Mouse (Mus musculus) hindbrain, embryonic 16.5 days (tissue): Measurements from ENCODE around the gene Odf2. TPM values are rescaled to one million over a fixed set of nuclear protein-coding genes. Genes with fewer than 3 reads are reported as not detected.

Experiments used
- ATAC-seq: fragments of 200-750 bp; cut with Nextera tagmentation; 2 replicates; pipeline ENCODE4 v1.8.0; 2017; ENCODE audit warnings: moderate TSS enrichment, moderate library complexity
- H3K27ac ChIP-seq: fragments of 300-500 bp; sonication (generic); 2 replicates; pipeline ENCODE4 v1.5.1; 2014; ENCODE audit warnings: low read depth, mild to moderate bottlenecking, control low read depth, low read length, moderate library complexity
- H3K27me3 ChIP-seq: fragments of 300-500 bp; sonication (generic); replicated peaks from 2 replicates; pipeline ENCODE4 v1.6.1; 2014; ENCODE audit warnings: low read length; ENCODE audit not compliant: control insufficient read depth, insufficient read depth
- H3K36me3 ChIP-seq: fragments of 300-500 bp; sonication (generic); 2 replicates; pipeline ENCODE4 v1.6.1; 2014; ENCODE audit warnings: mild to moderate bottlenecking, low read length, moderate library complexity, mixed read lengths; ENCODE audit not compliant: control insufficient read depth, insufficient read depth
- H3K4me1 ChIP-seq: fragments of 300-500 bp; sonication (generic); 2 replicates; pipeline ENCODE4 v1.6.1; 2014; ENCODE audit warnings: low read depth, low read length; ENCODE audit not compliant: control insufficient read depth, insufficient read depth
- H3K4me2 ChIP-seq: fragments of 300-500 bp; sonication (generic); 2 replicates; pipeline ENCODE4 v1.6.1; 2014; ENCODE audit warnings: mild to moderate bottlenecking, low read length, control low read depth, moderate library complexity
- H3K4me3 ChIP-seq: fragments of 300-500 bp; sonication (generic); 2 replicates; pipeline ENCODE4 v1.5.1; 2014; ENCODE audit warnings: mild to moderate bottlenecking, low read length, control low read depth, moderate library complexity
- H3K9ac ChIP-seq: fragments of 300-500 bp; sonication (generic); 2 replicates; pipeline ENCODE4 v1.6.1; 2014; ENCODE audit warnings: low read depth, mild to moderate bottlenecking, control low read depth, low read length, moderate library complexity
- H3K9me3 ChIP-seq: fragments of 300-500 bp; sonication (generic); 2 replicates; pipeline ENCODE4 v1.6.1; 2014; ENCODE audit warnings: mild to moderate bottlenecking, low read length, moderate library complexity; ENCODE audit not compliant: control insufficient read depth
- WGBS: fragments of 180-500 bp; shearing (Covaris S2); extraction: QIAGEN DNeasy Blood & Tissue Kit; methylation state at CpG from one replicate; pipeline ENCODE4 v1.1.7; 2014; 5-methylcytosine and 5-hydroxymethylcytosine counted together
- polyA plus RNA-seq: library from polyadenylated mRNA; unstranded; fragments of >200 nt; fragmentation: Nextera tagmentation; extraction: Ambion mirVana; gene quantifications from 2 replicates; pipeline ENCODE4 v1.2.1, GENCODE M21; 2015

Odf2 gene
- polyA plus RNA-seq, 1 experiment from 2014 or later, result 61.2 TPM

DNA sequence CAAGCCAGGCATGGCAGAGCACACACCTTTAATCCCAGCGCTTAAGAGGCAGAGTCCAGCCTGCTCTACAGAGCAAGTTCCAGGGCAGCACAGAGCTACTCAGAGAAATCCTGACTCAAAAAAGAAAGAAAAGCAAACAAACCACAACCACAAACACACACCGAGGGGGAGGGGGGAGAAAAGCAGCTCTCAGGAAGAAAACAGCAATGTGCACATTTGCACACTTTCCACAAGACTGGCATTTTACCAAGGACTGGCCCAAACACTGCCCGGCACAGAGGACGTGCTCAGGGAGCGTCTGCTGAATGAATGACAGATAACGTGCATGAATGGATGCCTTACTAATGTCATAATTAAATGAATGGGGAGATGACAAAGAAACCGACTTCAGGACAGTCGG, 40.0 kb upstream of the Odf2 start:
- Histone ChIP-seq H3K27me3 (no peaks in the 10 kb centered on the region), H3K4me2 (no peak overlapping the region), H3K9me3 (no peaks in the 10 kb centered on the region), H3K4me3 (no peak overlapping the region), H3K36me3 (no peaks in the 10 kb centered on the region), H3K27ac (no peak overlapping the region), H3K9ac (no peak overlapping the region), H3K4me1 (peaks cover 32% of the 10 kb centered on the region)
- ATAC-seq, result no peak
- WGBS, result 31% methylated on average over 8 of the region's 8 CpGs

GRCm38 (mm10) chr2:29849841-29850480, 39.1 kb upstream of the Odf2 start:
- Histone ChIP-seq H3K27me3 (no peaks in the 10 kb centered on the region), H3K4me3 (no peak overlapping the region), H3K4me2 (no peak overlapping the region), H3K27ac (no peak overlapping the region), H3K4me1 (peaks cover 25% of the 10 kb centered on the region), H3K36me3 (no peaks in the 10 kb centered on the region), H3K9me3 (no peaks in the 10 kb centered on the region), H3K9ac (no peak overlapping the region)
- 20% methylated on average over 5 of the region's 5 CpGs for WGBS
- ATAC-seq, result no peak

- Histone ChIP-seq H3K27me3 (no peaks in the 10 kb centered on the region), H3K9ac (no peak overlapping the region), H3K4me3 (no peak overlapping the region), H3K9me3 (no peaks in the 10 kb centered on the region), H3K36me3 (no peaks in the 10 kb centered on the region), H3K4me1 (peaks cover 18% of the 10 kb centered on the region), H3K27ac (no peak overlapping the region), H3K4me2 (no peak overlapping the region)
- no peak for ATAC-seq
- 15% methylated on average over 4 of the region's 4 CpGs for WGBS
Observed at GRCm38 (mm10) chr2:29852957-29853485, 36.0 kb upstream of the Odf2 start.

DNA sequence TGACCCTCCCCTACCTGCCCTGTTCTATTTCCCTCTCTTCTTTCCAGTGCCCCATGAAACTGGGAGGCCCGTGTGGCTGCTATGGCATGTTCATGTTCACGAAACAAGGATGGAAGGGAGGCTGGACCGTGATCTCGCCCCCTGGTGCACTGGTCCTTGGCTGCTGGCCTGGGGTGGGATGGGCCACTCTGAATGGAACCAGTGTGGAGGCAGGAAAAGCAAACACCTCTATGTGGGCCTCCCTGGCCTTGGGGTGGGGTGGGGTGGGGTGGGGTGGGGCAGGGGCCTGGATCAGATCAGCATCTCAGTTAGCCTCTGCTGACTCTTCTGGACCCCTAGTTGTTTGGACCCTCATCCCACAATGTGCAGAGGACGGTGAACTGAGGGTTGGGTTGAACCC, 35.3 kb upstream of the Odf2 start:
- no peaks in the 10 kb centered on the region for H3K9me3 ChIP-seq
- peaks cover 18% of the 10 kb centered on the region for H3K4me1 ChIP-seq
- H3K36me3 ChIP-seq, result no peaks in the 10 kb centered on the region
- 40% methylated on average over 5 of the region's 5 CpGs for WGBS
- H3K27ac ChIP-seq, result no peak overlapping the region
- ATAC-seq, result no peak
- no peak overlapping the region for H3K4me2 ChIP-seq
- no peak overlapping the region for H3K9ac ChIP-seq
- no peaks in the 10 kb centered on the region for H3K27me3 ChIP-seq
- H3K4me3 ChIP-seq, result no peak overlapping the region

- no peak overlapping the region for H3K9ac ChIP-seq
- H3K9me3 ChIP-seq, result no peaks in the 10 kb centered on the region
- no peak overlapping the region for H3K4me3 ChIP-seq
- ATAC-seq, result no peak
- H3K4me2 ChIP-seq, result no peak overlapping the region
- no peak overlapping the region for H3K27ac ChIP-seq
- WGBS, result 28% methylated on average over 10 of the region's 10 CpGs
- H3K27me3 ChIP-seq, result no peaks in the 10 kb centered on the region
- peaks cover 11% of the 10 kb centered on the region for H3K4me1 ChIP-seq
- H3K36me3 ChIP-seq, result no peaks in the 10 kb centered on the region
Observed at GRCm38 (mm10) chr2:29855585-29856210, 33.3 kb upstream of the Odf2 start.

- Histone ChIP-seq H3K4me1 (peaks cover 11% of the 10 kb centered on the region), H3K4me3 (no peak overlapping the region), H3K9ac (0 out of 2 replicates have a peak overlapping the region, but pooled peaks have one; percentile 3), H3K27ac (no peak overlapping the region), H3K4me2 (no peak overlapping the region), H3K9me3 (no peaks in the 10 kb centered on the region), H3K27me3 (no peaks in the 10 kb centered on the region), H3K36me3 (no peaks in the 10 kb centered on the region)
- no peak for ATAC-seq
- WGBS, result 12% methylated on average over 19 of the region's 19 CpGs
Observed at GRCm38 (mm10) chr2:29856451-29857260, 32.4 kb upstream of the Odf2 start.

- H3K27ac ChIP-seq, result no peak overlapping the region
- no peaks in the 10 kb centered on the region for H3K9me3 ChIP-seq
- WGBS, result 29% methylated on average over 2 of the region's 2 CpGs
- no peak overlapping the region for H3K4me2 ChIP-seq
- peaks cover 11% of the 10 kb centered on the region for H3K4me1 ChIP-seq
- no peaks in the 10 kb centered on the region for H3K27me3 ChIP-seq
- no peaks in the 10 kb centered on the region for H3K36me3 ChIP-seq
- no peak overlapping the region for H3K4me3 ChIP-seq
- ATAC-seq, result no peak
- H3K9ac ChIP-seq, result no peak overlapping the region
Observed at GRCm38 (mm10) chr2:29857341-29857740, 31.7 kb upstream of the Odf2 start.

GRCm38 (mm10) chr2:29857967-29858366, 31.1 kb upstream of the Odf2 start:
- no peak for ATAC-seq
- no peaks in the 10 kb centered on the region for H3K27me3 ChIP-seq
- H3K27ac ChIP-seq, result no peak overlapping the region
- H3K4me2 ChIP-seq, result no peak overlapping the region
- no peaks in the 10 kb centered on the region for H3K36me3 ChIP-seq
- H3K4me1 ChIP-seq, result peaks cover 9% of the 10 kb centered on the region
- H3K9ac ChIP-seq, result no peak overlapping the region
- no peaks in the 10 kb centered on the region for H3K9me3 ChIP-seq
- H3K4me3 ChIP-seq, result no peak overlapping the region
- 60% methylated on average over 5 of the region's 5 CpGs for WGBS
